Mouse (Mus musculus) erythroblast, embryonic 14.5 days (primary cell): Measurements from ENCODE around the gene Xkr7.

Source experiments
- GATA1 ChIP-seq: IDR thresholded peaks from 2 replicates; pipeline ENCODE4 v1.6.1; 2012; ENCODE audit warnings: low read length, inconsistent platforms, mixed read lengths
- TAL1 ChIP-seq: IDR thresholded peaks from 3 replicates; pipeline ENCODE4 v1.6.1; 2012; ENCODE audit warnings: low read length, inconsistent platforms, mixed read lengths

GRCm38 (mm10) chr2:153003681-153004338 is 27.8 kb upstream of the Xkr7 start:
- TF ChIP-seq GATA1: no peak
- TF ChIP-seq TAL1: no peak
